Mouse (Mus musculus): ENCODE results near the gene Gm49425.

Gm49425 gene

GRCm38 (mm10) chr15:101491431-101491830, 25.6 kb downstream of the Gm49425 start, which contains the start of gene Krt83:
TSS of gene Krt83 (minus strand) at chr15:101491512.
- no peak for DNase-seq (ENCODE audit: low spot score)

GRCm38 (mm10) chr15:101485911-101486635, 31.0 kb downstream of the Gm49425 start:
- no peak for DNase-seq (ENCODE audit: low spot score)

GRCm38 (mm10) chr15:101484939-101485338, 32.1 kb downstream of the Gm49425 start:
- no peak for DNase-seq (ENCODE audit: low spot score)

GRCm38 (mm10) chr15:101483646-101484045, 33.4 kb downstream of the Gm49425 start:
- DNase-seq (ENCODE audit: low spot score): no peak

GRCm38 (mm10) chr15:101482056-101482455, 35.0 kb downstream of the Gm49425 start:
- no peak for DNase-seq (ENCODE audit: low spot score)

GRCm38 (mm10) chr15:101479666-101480060, 37.4 kb downstream of the Gm49425 start:
- no peak for DNase-seq (ENCODE audit: low spot score)

- DNase-seq (ENCODE audit: low spot score): no peak
Observed at GRCm38 (mm10) chr15:101479007-101479665, 37.9 kb downstream of the Gm49425 start.

- no peak for DNase-seq (ENCODE audit: low spot score)
Observed at GRCm38 (mm10) chr15:101472952-101473528, 44.0 kb downstream of the Gm49425 start, which contains the start of gene Krt86. TSS of gene Krt86 (plus strand) at chr15:101473478.

GRCm38 (mm10) chr15:101469093-101469492, 48.0 kb downstream of the Gm49425 start:
- no peak for DNase-seq (ENCODE audit: low spot score)
